Mouse (Mus musculus) cerebellum, postnatal 10 days (tissue): ENCODE results near the gene Ano4.
"Not testable (repeated sequence)": the region's sequence is repeated elsewhere in the genome, so short reads cannot be mapped to it uniquely, and the experiment has no call there.

Experiments used
- DNase-seq, 2 experiments: peaks; one replicate each; pipeline ENCODE4 v3.0.0; 2021; ENCODE audit warnings: mixed read lengths in 2 of 2

Ano4 gene

DNA sequence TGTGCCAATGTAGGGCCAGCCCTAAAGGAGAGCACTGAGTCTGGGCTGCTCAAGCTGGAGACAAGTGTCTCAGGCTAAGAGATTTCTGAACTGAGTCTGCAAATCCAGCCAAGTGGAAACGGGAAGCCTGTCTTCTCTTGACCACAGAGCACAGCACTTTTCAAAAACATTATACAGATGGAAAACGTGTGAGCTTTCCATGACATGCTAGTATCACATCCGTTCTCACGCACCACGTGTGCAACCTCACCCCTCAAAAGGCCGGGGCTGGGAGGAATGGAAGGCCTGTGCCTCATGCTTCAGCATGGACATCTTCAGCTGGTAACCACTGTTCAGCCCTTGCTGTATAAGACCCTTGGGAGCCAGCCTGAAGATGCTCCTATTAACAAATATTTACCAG, 230.2 kb downstream of the Ano4 start:
- no peak for DNase-seq

DNA sequence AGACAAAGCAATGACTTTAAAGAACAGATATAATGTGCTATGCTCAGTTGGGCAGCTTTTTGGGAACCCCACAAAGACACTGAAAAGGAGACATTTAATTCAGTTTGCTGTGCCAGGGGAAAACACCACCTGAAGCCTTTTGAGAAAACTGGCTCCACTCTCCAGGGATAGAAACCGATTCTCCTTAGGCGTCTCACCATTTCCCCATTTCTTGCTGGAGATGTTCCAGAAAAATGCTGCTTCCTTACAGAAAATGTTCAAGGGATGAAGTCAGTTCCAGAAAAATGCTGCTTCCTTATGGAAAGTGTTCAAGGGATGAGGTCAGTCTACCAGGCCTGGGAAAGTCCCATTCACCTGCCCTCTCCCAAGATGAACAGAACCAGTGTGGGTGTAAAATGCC, 233.1 kb downstream of the Ano4 start:
- no peak for DNase-seq

DNA sequence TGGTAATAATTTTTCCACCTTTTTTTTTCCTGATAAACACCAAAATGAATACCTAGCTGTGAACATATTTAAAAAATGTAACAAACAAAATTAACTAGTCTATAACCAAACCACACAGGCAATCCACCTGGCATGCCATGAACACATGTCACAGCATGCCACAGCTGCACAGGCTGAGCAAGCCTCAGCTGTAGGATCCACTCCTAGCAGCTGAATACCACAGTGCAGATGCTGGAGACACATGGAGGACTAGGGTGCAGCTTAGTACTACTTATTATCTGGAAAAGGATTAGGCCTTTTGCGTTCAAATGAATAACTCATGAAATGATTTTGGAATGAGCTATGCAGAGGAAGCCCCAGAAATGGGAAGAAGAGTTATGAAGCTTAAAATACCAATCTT, 233.6 kb downstream of the Ano4 start:
- no peak for DNase-seq

DNA sequence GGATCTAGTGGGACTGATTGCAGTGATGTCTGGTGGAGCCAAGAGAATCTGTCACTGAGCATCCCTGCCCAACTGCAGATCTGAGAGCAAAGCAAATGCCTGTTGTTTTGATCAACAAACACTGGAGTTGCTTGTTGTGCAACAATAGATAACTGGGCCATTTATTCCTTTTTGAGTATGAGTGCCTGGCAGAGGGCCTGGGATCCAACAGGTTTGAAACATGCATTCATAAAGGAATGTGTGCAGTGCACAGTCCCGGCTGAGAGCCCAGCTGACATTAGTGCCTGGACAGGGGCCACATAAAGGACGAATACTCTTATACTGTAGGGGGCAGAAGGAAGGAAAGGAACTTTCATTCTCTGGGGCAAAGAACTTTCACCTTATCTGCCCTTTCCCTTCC, 241.0 kb downstream of the Ano4 start:
- DNase-seq = no peak

DNA sequence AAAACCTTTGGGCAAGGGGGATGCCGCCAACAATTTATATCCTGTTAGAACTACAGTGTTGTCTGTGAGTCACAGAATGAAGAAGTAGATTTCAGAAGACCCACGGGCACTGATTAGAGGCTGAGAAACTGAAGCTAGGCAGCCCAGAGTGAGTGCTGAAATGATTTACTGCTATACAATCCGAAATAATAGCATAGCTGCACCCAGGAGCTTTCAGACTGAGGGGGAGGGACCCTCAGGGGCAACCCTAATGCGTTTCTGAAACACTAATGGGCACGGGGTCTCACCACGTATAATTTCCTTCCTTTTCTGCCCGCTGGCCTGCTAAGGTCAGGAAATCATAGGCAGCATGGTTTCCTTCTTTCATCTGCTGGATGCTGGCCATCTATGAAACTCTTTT, 242.5 kb downstream of the Ano4 start:
- DNase-seq = no peak

DNA sequence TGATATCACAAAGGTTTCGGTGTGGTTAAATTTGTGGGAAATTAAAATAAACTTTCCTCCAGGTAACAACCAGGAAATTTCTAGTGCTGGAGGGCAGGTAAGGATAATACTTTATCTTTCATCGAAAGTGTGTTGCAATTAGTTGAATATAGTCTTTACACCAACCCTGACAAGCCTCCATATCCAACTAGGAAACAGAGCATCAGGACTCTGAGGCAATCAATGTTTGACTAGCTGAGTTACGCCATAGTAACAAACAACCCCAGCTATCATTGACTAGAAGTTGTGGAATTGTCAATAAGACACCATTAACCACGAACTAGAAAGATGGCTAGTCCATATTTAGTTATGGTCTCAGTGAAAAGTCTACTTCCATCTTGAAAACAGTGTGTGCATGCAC, 246.4 kb downstream of the Ano4 start:
- no peak for DNase-seq

DNA sequence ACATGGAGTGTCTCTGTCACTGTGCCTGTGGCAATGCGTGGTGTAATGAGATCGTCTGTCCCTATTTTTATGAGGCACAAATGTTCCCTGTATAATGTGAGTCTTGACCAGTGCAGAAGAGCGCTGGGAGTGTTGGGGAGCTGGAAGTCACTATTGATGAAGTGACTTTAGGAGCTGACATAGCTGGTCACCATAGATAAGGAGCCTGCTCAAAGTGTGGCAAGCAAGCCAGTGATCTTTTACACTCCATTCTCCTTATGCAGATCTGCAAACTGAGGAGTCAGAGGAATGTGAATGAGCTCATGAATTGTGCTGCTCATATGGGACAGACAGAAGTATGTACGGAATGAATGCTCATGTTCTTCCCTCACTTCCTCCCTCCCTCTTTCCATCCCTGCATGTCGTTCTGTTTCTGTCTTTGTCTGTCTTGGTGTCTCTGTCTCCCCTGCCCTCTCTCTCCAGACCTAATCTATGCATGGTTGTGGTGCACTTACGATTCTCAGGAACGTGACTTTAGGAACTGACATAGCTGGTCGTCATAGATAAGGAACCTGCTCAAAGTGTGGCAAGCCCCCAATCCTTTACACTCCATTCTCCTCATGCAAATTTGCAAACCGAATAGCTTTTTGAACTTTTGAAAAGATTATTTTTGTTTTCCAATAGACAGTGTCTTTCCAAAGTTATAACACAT, 252.1 kb downstream of the Ano4 start:
- no peak for DNase-seq

DNA sequence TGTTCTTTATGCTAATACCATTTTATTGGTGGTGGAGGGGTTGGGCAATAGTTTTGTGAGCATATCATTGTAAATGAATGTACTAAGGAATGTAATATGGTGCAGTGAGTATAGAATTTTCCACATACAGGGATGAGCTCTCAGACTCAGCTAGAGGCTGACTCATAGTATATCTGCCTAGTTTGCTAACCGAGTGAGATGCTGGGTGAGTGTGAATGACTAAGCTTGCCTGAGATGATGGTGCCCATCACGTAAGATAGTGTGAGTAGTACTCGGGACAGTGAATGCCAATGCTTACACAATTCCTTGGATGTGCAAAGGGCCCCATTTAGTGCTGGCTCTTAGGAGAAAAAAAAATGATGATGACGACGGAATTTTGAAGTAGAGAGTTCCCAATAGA, 267.1 kb downstream of the Ano4 start:
- no peak for DNase-seq

DNA sequence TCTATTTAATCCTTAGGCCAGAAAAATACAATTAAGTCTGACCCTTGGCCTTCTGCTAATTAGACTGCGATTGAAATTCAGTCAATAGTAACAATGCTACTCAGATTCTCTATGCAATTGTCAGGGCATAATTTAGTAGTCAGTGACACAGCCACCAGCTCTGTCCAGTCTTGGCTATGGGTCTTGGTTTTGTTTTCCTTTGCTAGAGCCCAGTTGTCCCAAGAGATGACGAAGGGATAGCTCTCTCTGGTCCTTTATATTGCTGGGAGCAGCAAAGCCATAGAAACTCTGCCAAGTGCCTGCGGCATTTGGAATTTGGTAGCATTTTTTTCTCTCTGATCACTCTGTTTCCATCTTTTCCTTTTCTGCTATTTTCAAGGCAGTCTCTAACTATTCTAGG, 288.7 kb downstream of the Ano4 start:
- DNase-seq = peak in 1 of 2 experiments; percentile 6

DNA sequence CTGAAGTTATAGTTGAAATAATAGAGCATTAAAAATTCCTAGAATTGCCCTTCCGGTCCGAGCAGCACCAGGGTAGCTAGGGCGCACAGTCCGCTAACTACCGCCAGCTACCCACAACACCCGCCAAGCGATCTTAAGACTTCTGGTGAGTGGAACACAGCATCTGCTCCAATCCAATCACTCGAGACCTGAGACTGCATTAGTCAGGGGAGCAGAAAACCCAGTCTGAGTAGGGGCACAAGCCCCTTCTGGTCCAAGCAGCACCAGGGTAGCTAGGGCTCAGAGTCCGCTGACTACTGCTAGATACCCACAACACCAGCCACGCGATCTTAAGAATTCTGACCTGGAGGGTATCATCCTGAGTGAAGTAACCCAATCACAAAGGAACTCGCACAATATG, 299.6 kb downstream of the Ano4 start:
- not testable (repeated sequence) for DNase-seq

DNA sequence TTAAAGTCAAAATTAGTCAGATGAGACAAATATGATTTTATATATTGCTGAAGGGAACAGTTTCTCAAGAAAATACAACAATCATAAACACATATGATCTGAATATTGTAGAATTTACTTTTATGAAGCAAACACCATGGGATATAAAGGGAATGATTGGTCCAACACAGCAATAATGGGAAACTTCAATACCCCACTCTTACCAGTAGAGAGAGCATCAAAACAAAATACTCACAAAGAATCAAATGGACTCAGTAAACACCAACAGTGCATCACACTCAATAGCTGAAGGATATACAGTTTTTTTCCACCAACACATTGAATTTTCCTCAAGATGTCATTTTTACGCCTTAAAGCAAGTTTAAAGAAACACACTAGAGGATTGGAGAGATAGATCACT, 300.4 kb downstream of the Ano4 start:
- DNase-seq = no peak

DNA sequence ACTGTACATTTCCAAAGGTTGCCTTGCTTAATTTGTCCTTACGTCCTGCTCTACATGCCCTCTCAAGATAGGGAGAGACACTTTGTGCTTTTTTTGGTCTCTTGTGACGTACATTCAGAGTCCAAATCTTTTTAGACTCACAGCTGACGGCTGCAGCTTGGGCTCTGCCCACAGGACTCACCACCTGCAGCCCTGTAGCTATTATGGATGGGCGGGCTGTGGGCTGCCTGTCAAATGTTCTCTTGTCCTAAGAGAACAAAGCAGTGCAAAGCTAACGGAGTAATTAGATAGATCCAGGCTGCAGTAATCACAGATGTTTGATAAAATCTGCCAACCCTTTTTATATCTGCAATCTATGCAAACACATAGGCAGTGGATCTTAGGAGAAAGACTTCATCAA, 325.6 kb downstream of the Ano4 start:
- peak in 1 of 2 experiments; percentile 6 for DNase-seq

DNA sequence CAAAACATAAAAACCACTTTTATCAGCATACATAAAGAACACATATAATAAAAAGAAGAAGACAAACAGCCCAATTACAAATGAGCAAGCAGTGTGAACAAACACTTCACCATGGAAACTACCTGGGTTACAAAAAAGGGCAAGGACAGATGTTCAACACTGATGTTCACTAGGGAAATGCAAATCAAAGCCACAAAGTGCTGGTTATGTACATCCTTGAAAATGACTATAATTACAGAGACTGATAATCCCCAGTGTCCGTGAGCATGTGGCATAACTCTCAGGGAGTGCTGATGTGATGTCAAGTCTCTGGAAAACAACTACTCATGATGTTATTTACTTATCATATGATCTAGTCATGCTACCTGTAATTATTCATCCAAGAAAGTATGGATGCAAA, 336.3 kb downstream of the Ano4 start:
- DNase-seq = no peak

DNA sequence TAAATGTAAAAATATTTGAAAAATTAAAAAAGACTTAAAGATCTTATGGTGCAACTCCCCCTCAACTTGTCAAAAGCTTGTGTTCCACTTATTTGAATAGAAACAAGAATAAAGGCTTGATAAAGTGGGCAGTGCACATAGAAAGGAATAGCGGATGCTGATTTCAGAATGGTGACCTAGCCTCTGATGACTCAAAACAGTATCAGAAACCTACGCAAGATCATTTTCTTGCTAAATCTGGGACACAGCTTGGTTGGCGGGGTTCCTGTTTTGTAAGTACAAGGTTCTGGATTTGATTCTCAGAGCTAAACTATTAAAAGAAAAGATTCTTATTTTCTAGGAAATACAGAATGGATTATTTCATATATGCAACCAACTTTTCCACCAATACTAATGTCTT, 340.0 kb downstream of the Ano4 start:
- no peak for DNase-seq

DNA sequence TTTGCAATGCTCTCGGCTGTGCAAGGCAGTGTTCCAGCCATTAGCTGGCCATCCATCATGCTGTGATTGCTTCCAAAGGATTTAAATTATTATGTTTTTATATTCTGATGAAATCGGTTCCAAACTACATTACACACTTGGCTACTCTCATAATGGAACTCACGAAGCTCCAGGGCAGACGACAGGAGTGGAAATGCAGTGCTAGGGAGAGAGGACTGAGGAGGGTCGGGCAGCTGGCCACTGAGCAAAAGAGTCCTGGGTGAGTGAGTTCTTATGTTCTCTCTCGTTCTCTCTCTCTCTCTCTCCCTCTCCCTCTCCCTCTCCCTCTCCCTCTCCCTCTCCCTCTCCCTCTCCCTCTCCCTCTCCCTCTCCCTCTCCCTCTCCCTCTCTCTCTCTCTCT, 357.6 kb downstream of the Ano4 start:
- DNase-seq = peak; percentile 3 to 13

DNA sequence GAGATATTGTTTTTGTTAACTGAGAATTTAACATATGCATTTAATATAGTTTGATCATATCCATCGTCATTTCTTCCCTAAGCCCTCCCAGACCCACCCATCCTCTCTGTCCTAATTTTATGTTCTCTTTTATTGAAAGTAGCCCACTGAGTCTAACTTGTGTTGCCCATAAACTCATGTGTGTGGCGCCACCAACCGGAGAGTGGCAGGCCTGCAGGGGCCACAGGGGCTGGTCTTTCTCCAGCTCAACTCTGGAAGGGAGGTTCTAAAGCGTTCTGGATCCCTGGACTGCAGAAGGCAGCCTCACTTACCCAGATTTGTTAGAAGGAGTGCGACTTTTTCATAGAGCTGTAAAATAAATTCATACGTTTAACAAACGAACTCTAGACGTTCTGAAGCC, 361.1 kb downstream of the Ano4 start:
- peak; percentile 38 to 41 for DNase-seq

DNA sequence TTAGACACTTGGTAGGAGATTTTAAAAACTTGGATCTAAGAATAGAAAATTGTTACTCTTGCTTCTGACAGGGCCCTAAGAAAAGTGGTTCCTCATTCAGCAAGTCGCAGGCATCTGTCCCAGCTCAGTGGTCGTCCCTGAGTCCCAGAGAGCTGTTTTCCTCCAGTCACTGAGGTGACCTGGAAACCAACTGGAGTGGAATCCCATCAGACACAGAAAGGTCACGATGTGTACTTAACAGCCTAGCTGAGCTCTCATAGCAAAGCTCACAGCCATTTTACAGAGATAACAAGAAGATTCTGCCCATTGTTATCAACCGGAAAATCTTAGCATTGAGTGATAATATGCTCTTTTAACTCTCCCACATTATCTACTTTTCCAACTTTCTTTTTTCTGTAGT, 365.1 kb downstream of the Ano4 start:
- DNase-seq = no peak

DNA sequence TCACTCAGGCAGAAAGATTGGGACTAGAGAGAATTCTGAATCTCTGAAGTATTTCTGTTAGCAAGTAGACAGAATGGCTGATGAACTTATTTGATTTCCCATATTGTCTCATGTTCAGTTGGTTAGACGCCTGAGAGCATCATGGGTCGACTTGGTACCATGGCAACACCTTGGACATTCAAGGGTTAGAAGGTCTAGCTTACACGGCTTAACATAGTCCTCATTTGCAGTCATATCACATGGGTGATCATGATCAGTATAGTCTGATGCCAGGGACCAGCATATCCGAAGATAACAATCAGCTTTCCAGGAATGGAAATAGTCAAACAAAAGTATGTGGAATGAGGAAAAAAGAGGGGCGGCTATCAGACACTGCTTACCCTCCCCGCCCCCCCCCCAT, 365.6 kb downstream of the Ano4 start:
- no peak for DNase-seq

DNA sequence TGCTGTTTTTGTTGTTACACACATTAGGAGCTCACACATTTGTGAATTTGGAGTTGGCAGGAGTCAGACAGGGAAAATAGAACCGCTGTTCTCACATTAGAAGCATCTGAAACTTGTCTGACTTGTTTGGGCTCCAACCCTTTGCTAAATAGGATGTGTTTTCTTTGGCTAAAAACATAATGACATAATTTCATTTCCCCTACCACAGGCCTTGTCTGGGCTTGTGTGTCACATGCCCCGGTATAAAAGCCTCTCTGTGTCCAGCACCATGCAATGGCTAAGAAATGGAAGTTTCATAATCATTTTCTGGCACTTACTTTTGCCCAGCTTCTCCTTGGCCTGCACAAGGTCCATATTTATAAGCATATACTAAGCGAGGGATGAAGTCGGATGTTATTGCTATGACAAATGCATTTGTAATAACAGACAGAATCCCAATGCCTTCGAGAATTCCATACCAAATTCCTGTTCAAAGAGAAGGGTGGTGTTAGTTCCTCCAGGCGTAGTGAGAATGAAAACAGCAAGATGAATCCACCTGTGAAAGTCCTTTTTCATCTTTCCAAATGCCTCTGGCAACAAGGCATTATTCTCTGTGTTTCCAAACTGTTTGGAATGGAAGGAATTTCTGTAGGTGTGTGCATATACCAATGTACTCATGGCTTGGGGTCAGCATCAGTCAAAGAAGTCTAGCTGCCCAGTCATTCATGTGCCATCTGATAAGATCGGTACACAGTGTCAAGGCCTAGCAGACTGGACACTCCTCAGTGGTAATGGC, 373.4 kb downstream of the Ano4 start:
- no peak for DNase-seq

DNA sequence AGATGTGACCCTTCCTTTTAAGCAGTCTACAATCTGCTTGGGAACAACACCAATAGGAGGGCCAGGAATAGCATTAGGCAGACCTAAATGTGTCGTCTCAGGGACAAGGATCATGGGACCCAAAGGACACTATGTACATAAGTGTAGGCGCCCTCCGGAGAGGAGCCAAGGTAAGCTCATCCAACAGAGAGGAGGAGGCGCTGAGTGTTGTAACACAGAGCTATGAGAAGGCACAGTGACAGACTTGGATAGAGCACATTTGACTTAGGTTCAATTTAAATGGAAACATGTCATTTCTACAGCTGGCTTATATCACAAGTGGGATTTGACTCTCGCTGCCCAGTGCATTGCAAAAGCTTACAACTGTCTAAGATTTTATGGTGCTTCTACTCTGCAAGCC, 376.0 kb downstream of the Ano4 start:
- no peak for DNase-seq

DNA sequence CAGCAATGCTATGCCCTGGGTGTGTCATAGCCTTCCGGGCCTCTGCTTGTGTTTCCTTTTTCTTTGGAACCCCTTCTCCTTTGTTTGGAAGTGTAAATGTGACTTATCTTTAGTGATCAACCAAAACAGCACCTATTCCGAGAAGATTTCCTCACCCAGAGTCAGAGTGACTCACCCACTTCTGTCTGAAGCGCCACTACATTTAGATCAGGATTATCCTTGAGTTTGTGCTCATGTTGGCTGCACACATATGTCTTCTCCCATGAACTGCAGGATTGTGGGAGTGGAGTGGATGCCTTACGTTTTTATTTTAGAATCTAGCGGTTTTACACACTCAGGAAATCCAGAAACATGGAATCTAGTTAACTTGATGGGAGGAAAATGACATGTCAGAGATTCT, 383.8 kb downstream of the Ano4 start:
- no peak for DNase-seq

DNA sequence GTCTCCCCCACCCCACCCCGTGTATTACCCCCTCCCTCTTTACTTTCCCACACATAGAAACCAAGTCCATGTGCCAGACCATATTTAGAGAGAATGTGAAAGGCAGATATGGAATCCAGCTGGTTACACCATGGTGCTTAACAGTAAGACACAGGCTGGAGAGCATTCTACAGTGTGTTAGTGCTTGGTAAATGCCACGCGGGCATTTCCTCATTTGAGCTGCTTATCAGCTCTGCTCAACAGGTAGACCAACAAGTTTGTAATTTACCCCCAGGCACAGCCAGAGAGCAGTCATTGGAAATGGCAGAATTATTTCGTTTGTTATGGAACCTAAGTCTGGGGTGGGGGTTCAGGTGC, 394.3 kb downstream of the Ano4 start:
- DNase-seq = no peak

DNA sequence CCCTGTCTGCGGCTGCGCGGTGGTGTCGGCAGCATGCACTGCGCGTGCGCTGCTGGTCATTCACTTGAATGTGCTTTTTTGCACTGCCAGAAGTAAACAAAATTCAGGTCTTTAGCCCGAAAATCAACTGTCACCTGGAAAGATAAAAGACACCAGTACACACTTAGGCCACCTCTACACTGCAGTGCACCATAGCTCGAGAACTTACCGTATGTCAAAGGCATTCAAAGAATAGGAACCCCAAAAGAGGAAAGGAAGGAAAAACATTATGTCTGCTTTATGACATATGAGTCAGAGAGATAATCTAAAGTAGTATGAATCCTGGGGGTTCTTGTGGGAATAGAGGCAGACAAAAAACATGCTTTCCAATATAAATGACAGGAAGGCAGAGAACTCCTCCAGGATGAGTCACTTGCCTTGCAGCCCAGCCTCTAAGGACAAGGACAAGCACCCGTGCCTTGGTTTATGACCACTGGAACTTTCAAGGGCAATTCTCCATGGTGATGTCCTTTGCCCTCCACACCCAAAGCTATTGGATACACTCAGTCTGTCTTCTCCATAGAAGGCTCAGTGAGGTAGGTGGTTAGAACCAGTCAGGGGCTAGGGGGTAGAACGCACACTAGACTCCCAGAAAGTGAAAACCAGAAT, 394.8 kb downstream of the Ano4 start:
- no peak for DNase-seq
